Mouse (Mus musculus) layer of hippocampus, postnatal 36 days (tissue): Measurements from ENCODE around the gene Samd4b. TPM values are rescaled to one million over a fixed set of nuclear protein-coding genes. Genes with fewer than 3 reads are reported as not detected.

ENCODE experiments used
- DNase-seq, 2 experiments: peaks; one replicate each; pipeline ENCODE4 v3.0.0; 2022
- total RNA-seq, 2 experiments: library from RNA; stranded (reverse); gene quantifications; 2 replicates each; pipeline ENCODE4 v1.2.3; 2021

The Samd4b gene
- total RNA-seq, 2 experiments from 2014 or later, result 66.4 to 79.4 TPM

- no peak for DNase-seq
These were observed 10.3 kb downstream of the Samd4b start for GRCm38 (mm10) chr7:28587644-28588043.

DNA sequence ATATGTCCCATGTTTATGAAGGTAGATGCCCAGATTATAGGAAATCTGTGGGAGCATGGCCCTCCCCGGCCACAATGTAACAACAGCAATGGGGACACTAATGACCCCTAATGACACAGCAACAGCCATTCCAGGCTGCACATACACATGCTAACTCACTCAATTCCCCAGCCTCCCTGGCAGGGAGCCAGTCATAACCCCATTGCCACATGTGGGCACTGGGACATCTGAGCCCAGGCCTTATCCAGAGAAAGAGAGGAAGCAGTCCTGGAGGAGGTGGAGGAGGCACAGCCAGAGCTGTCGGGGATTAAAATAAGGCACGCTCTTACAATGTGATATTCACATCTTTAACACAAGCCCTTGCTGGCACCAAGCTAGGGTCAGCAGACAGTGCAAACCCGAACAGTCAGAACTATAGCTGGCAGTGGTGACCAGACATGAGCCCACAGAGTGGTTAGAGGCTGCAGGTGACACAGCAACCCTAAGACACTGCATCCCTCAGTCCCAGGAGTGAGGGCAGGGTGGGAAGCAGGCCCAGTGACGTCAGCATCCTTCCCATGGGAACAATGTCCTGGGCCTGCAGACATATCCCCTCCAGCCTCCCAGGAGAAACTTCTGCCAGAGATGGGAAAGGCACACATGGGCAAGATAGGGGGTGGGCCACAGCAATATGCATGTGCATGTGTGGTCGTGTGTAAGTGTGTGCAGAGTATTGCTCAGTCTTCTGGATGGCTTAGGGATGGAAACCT, 11.1 kb downstream of the Samd4b start:
- no peak for DNase-seq

- DNase-seq, result no peak
These were observed 12.9 kb downstream of the Samd4b start for GRCm38 (mm10) chr7:28585001-28585400.

GRCm38 (mm10) chr7:28584468-28584867, 13.5 kb downstream of the Samd4b start:
- no peak for DNase-seq

DNA sequence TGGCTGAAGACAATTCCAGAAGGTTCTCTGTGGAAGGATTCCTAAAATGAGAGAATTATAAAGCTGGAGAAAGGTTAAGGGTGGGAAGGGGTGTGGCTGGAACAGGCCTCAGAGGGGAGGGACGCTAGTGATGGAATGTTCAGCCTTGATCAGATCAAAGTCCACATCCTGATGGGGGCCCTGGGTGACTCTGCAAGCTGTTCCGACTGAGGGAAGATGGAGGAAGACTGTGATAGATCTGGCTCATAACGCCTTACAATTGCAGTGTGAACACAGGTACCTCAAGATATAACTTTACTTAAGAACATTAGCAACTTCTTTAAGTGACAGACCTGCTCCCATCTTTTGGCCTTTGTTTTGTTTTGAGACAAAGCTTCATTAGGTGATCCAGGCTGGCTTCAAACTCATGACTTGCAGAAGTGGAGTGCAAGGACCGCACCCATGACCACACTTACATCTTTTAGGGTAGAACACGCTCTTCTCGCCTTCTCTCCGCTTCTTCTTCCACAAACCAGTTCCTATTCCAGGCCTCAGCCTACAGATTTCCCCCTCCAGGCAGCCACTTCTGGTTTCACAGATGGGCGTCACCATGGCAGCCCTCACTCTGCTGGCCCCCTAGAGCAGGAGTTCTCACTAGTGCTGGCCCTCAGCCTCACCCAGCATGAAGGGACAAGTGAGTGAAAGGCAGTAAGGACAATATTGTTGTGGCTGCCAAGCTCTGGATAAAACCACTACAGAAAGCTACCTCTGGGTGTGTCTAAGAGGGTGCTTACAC, 14.2 kb downstream of the Samd4b start:
- DNase-seq, result no peak

GRCm38 (mm10) chr7:28582841-28583240, 15.1 kb downstream of the Samd4b start:
- DNase-seq, result no peak

DNA sequence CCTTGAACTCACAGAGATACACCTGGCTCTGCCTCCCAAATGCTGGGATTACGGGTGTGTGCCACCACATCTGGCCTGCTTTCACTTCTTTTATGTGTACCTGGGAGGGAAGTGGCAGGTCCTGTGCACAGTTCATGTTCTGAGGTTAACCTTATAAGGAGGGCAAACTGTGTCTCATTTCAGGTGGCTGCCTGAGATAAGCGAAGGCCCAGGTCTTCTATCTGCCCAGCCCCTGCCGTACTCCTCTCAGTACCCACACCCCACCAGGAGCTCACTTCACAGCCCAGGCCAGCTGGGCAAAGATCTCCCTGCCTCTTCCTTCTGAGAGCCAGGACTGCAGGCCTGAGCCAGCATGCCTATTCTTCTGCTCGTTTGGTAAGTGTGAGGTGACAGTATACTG, 16.2 kb downstream of the Samd4b start:
- no peak for DNase-seq

- no peak for DNase-seq
These were observed 18.1 kb downstream of the Samd4b start for GRCm38 (mm10) chr7:28579826-28580225.

- DNase-seq, result no peak
These were observed 19.3 kb downstream of the Samd4b start for GRCm38 (mm10) chr7:28578543-28579053.

DNA sequence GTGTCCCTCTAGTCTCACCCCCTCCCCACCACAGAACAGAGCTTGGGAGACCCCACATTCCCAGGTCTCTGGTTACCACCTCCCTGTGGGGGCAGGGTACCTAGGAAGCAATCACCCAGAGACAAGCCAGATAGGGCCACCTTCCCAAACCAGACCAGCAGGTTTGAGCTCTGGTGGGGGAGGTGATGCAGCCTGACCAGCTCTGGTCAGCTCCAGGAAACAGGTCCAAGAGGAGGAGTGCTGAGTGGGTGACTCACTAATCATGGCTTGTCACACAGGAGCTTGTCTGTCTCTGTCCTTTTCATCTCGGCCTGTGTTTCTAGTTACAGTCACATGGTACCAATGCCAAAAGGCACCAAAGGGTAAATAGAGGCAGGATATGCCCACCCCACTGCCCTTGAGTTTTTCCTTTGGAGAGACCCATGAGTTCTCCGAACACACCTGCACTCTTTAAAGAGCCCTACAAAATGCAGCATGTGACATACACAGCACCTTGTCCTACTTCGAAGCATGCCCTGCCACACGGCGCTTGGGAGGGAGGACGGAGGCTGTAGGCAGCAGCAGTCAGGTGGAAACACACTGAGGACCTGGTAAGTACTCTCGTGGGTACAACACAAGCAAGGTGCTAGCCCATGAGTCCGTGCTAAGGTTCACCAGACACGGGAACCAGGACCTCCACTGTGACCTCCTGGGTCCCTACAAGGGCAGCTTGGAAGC, 20.0 kb downstream of the Samd4b start:
- no peak for DNase-seq

DNA sequence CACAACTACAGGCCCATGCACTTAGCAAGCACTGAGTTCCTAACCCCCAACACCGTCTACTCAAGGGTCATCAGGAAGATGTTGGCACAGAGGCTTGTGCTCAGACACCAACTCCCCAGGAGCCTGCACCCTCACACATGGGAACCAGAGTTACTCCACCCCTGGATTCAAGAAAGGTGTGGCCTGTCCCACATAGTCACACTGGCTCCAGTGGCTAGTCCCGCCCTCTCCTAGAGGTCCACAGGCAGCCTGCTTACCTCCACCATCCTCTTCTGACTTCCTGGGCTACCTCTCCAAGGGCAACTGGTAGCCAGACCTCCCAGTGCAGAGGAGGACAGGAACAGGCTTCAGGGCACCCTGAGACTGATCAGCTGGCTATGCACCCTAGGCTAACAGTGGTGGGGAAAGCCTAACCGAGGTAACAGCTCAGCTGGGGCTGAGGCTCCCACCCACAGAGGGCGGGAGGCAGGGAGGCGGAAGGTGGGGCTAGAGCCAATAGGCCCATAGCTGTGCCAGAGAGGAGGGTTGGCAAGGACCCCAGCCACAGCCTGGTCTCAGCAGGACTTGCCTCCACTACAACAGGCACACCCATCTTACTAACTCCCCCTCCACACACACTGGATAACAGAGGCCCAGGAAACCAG, 21.6 kb downstream of the Samd4b start:
- DNase-seq, result peak; percentile 56 to 59

- peak; percentile 74 to 79 for DNase-seq
These were observed 22.3 kb downstream of the Samd4b start for GRCm38 (mm10) chr7:28575597-28575996.

DNA sequence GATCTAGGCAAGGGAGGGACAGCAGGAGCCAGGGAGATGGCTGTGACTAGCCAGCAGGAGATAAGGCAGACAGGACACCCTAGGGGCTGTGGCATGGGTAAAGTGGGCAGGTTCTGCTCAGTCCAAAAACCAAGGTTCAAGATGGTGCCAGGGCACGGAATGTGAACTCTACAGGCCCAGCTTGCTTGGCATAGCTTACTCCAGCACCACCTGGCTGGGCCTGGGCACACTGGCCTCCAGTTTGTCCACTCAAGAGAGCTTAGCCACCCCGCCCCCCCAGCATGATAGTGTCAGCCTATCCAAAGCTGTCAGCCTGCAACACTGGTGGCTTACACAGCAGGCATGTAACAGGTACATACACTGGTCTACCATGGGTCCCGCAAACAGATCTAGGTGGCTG, 24.7 kb downstream of the Samd4b start:
- no peak for DNase-seq

DNA sequence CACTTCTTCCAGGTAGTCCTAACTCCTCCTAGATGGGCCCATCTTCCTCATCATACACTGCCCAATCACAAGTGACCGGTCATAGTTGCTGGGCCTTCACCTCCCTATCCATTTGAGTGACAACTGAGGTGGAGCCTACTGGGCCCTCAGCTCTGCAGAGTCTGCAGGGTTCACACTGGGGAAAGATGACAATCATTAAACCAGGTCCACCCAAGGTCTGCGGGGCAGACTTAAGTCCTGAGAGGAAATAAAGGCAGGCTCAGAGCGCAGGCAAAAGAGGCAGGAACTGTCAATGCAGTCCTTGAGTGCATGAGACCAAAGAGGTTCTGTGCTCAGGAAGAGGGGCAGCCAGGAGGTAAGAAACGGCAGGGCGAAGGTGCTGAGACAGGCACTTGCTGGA, 25.3 kb downstream of the Samd4b start:
- DNase-seq, result no peak

- DNase-seq, result no peak
These were observed 26.8 kb downstream of the Samd4b start for GRCm38 (mm10) chr7:28570982-28571682.

DNA sequence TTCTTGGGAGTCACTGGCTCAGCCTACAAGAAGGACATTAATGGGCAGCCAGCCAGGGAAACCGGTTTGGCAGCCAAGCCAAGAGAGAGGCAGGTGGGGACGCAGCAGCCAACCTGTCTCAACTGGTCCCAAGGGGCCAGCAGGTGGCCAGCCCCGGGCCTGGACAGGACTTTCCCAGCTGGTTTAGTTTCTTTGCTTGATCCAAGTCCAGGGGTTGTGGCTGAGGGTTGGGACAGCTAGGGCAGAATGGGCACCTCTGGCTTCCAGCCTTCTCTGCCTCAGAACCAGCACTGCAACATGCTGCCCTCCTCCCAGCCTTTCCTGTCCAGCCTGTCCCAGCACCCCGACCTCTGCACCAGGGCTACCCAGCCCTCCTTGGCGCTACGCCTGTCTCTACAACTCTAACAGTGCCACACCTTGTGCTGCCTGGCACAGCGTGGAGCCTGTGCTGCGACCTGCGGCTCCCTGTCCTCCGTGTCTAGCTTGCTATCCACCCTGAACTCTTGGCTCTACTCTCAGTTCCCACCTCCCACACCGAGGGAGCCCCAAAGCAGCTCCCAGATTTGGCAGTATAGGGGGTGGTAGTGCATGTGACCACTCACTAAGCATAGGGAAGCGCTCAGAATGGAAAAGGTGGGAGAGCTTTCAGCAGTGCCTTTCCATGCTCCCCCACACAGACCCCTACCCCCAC, 27.5 kb downstream of the Samd4b start:
- no peak for DNase-seq

DNA sequence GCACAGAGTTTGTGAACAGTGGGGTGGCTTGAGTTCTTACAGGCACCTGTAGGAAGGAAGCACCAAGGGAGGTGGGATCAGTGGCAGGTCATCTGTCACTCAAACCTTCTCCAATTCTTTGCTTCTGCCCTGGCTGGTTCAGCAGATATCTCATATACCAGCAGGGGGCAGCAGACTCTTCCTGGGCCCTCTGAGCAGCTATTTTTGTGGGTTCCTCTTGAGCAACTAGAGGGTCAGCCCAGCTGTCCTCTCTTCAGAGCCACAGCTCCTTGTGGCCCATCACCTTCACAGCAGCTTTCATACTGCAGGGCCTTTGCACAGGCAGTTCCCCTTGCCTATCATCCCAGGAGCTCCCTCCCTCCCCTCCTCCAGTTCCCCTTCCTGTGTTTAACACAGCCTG, 29.7 kb downstream of the Samd4b start:
- peak; percentile 62 for DNase-seq

- DNase-seq, result no peak
These were observed 30.4 kb downstream of the Samd4b start for GRCm38 (mm10) chr7:28567539-28567938.

- DNase-seq, result no peak
These were observed 32.5 kb downstream of the Samd4b start for GRCm38 (mm10) chr7:28565407-28565806.

GRCm38 (mm10) chr7:28562951-28563350, 35.0 kb downstream of the Samd4b start:
- no peak for DNase-seq

- DNase-seq, result peak in 1 of 2 experiments; percentile 1
These were observed 35.6 kb downstream of the Samd4b start for GRCm38 (mm10) chr7:28562371-28562770.
